Mouse (Mus musculus) hindbrain, embryonic 16.5 days (tissue): ENCODE data around the gene Cers1. TPM values are rescaled to one million over a fixed set of nuclear protein-coding genes. Genes with fewer than 3 reads are reported as not detected.

ENCODE experiments used
- ATAC-seq: fragments of 200-750 bp; cut with Nextera tagmentation; 2 replicates; pipeline ENCODE4 v1.8.0; 2017; ENCODE audit warnings: moderate TSS enrichment, moderate library complexity
- H3K27ac ChIP-seq: fragments of 300-500 bp; sonication (generic); 2 replicates; pipeline ENCODE4 v1.5.1; 2014; ENCODE audit warnings: low read depth, mild to moderate bottlenecking, control low read depth, low read length, moderate library complexity
- H3K27me3 ChIP-seq: fragments of 300-500 bp; sonication (generic); replicated peaks from 2 replicates; pipeline ENCODE4 v1.6.1; 2014; ENCODE audit warnings: low read length; ENCODE audit not compliant: control insufficient read depth, insufficient read depth
- H3K36me3 ChIP-seq: fragments of 300-500 bp; sonication (generic); 2 replicates; pipeline ENCODE4 v1.6.1; 2014; ENCODE audit warnings: mild to moderate bottlenecking, low read length, moderate library complexity, mixed read lengths; ENCODE audit not compliant: control insufficient read depth, insufficient read depth
- H3K4me1 ChIP-seq: fragments of 300-500 bp; sonication (generic); 2 replicates; pipeline ENCODE4 v1.6.1; 2014; ENCODE audit warnings: low read depth, low read length; ENCODE audit not compliant: control insufficient read depth, insufficient read depth
- H3K4me2 ChIP-seq: fragments of 300-500 bp; sonication (generic); 2 replicates; pipeline ENCODE4 v1.6.1; 2014; ENCODE audit warnings: mild to moderate bottlenecking, low read length, control low read depth, moderate library complexity
- H3K4me3 ChIP-seq: fragments of 300-500 bp; sonication (generic); 2 replicates; pipeline ENCODE4 v1.5.1; 2014; ENCODE audit warnings: mild to moderate bottlenecking, low read length, control low read depth, moderate library complexity
- H3K9ac ChIP-seq: fragments of 300-500 bp; sonication (generic); 2 replicates; pipeline ENCODE4 v1.6.1; 2014; ENCODE audit warnings: low read depth, mild to moderate bottlenecking, control low read depth, low read length, moderate library complexity
- H3K9me3 ChIP-seq: fragments of 300-500 bp; sonication (generic); 2 replicates; pipeline ENCODE4 v1.6.1; 2014; ENCODE audit warnings: mild to moderate bottlenecking, low read length, moderate library complexity; ENCODE audit not compliant: control insufficient read depth
- WGBS: fragments of 180-500 bp; shearing (Covaris S2); extraction: QIAGEN DNeasy Blood & Tissue Kit; methylation state at CpG from one replicate; pipeline ENCODE4 v1.1.7; 2014; 5-methylcytosine and 5-hydroxymethylcytosine counted together
- polyA plus RNA-seq: library from polyadenylated mRNA; unstranded; fragments of >200 nt; fragmentation: Nextera tagmentation; extraction: Ambion mirVana; gene quantifications from 2 replicates; pipeline ENCODE4 v1.2.1, GENCODE M21; 2015

The Cers1 gene
- polyA plus RNA-seq, 1 experiment from 2014 or later: 40.0 TPM

DNA sequence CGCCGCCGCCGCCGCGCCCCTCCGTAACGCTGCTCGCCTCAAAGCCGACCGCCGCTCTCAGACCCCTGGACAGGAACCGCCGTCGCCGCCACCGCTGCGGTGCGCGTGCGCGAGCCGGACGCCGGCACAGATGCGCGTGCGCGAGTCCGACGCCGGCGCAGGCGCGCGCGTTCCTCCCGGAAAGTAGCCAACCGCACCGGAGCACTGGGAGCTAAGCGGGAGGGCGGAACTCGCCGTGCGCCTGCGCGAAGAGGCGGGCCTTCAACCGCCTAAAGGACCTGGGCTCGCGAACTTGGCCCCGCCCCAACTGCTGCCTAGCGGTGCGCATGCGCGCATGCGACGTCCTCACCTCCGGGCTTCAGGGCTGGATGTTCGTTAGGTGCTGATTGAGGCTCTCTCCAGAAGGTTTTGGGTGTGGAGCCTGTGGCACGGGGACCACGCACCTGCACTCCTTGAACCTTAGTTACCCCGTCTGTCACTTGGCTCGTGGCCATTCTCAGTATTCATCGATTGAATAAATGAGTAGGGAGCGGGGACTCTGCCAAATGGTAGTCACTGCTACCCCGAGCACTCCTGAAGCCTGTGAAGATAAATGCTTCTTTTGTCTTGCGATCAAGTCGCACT, 37.7 kb downstream of the Cers1 start, which contains the start of gene Upf1:
Upf1 (minus strand) TSS at position 85 of the 624 bp plus-strand sequence.
- Histone ChIP-seq H3K4me3 (peak within 1 kb of the TSS; percentile 100), H3K4me2 (peak within 1 kb of the TSS; percentile 100), H3K9me3 (no peaks in the 10 kb centered on the region), H3K36me3 (peaks cover 2% of the 10 kb centered on the region; the same call in 1 of the 2 replicates), H3K27me3 (no peaks in the 10 kb centered on the region), H3K9ac (peak within 1 kb of the TSS; percentile 98), H3K4me1 (peaks cover 36% of the 10 kb centered on the region), H3K27ac (peak within 1 kb of the TSS; percentile 90)
- WGBS: under 1% methylated on average over 66 of the region's 69 CpGs
- peak; percentile 91 for ATAC-seq

DNA sequence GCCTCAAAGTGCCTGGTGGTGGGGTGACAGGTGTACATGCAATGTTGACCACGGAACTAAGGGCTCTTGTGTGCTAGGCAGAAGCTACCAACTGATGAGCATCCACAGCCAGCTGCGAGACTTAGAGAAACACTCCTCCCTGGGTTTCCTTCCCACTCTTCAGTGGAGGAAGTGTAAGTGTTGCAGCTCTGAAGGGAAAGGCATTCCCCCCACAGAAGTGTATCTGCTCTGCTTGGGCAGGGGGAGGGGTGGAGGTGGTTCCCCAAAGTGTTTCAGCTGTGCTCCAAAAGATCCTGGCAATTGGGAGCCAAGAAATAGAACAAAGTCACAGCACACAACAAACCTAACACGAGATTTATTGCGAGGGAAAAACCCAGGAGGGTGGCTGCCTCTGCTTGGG, 38.4 kb downstream of the Cers1 start:
- Histone ChIP-seq H3K4me3 (peak overlapping the region; percentile 100), H3K36me3 (peaks cover 1% of the 10 kb centered on the region; the same call in 1 of the 2 replicates), H3K9me3 (no peaks in the 10 kb centered on the region), H3K27ac (peak overlapping the region; percentile 81), H3K9ac (peak overlapping the region; percentile 63), H3K27me3 (no peaks in the 10 kb centered on the region), H3K4me1 (peaks cover 33% of the 10 kb centered on the region), H3K4me2 (peak overlapping the region; percentile 67)
- ATAC-seq: no peak; the same call in 1 of the 2 replicates
- 67% methylated on average over 4 of the region's 4 CpGs for WGBS

DNA sequence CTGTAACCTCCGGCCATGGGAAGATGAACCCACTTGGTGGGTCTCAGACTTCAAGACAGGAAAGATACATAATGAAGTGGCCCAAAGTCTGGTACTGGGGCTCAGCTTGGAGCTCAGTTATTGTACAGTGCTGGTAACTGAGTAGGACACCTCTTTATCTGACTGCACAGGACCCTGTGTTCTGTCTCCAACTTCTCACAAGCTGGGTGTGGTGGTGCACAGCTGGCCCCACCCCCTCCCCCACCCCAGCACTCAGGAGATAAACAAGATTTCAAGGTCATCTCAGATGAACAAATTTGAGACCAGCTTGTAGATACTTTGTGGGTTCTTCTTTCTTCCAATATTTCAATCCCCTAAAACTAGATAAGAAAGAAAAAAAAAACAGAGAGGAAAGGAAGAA, 40.5 kb downstream of the Cers1 start:
- Histone ChIP-seq H3K36me3 (no peaks in the 10 kb centered on the region), H3K9me3 (no peaks in the 10 kb centered on the region), H3K4me1 (peaks cover 18% of the 10 kb centered on the region), H3K4me3 (no peak overlapping the region), H3K27me3 (no peaks in the 10 kb centered on the region), H3K27ac (no peak overlapping the region), H3K9ac (no peak overlapping the region), H3K4me2 (no peak overlapping the region)
- ATAC-seq: no peak
- 82% methylated on average over 1 of the region's 1 CpGs for WGBS

DNA sequence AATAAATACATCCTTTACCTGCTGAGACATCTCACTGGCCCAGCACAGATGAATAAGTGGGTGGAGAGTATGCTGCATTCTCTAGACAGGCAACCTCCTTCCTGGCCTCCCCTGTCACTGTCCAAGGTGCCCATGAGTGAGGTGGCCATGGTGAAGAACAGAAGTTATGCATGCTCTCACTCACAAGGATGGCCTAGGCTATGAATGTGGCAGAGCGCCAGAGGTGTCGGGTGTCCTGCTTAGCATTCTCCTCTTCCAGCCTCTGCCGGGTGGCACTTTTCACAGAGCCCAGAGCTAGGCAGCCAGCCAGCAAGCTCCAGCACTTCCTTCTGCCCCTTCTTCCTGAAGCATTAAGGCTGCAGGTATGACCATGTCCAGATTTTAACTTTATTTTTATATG, 43.8 kb downstream of the Cers1 start:
- ATAC-seq: no peak
- Histone ChIP-seq H3K4me2 (no peak overlapping the region), H3K27ac (no peak overlapping the region), H3K9ac (no peak overlapping the region), H3K4me3 (no peak overlapping the region), H3K27me3 (no peaks in the 10 kb centered on the region), H3K36me3 (no peaks in the 10 kb centered on the region), H3K9me3 (no peaks in the 10 kb centered on the region), H3K4me1 (no peaks in the 10 kb centered on the region)
- WGBS: 24% methylated on average over 3 of the region's 3 CpGs

DNA sequence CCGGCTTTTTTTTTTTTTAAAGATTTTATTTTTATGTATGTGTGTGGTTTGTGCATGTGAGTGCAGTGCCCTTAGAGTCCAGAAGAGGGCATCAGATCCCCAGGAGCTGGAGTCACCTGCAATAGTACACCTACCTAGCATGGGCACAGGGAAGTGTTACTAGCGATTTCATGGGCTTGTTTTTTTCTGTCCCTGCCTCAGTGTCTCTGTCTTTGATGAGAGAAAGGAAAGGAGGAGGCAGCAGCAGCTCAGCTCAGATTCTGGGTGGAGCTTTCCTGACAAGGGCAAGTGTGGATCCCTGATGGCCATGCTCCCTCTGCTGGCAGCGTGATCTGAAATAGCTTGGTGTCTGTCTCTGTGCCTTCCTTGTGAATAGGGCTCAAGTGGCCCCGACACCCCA, 45.2 kb downstream of the Cers1 start:
- no peaks in the 10 kb centered on the region for H3K27me3 ChIP-seq
- H3K4me3 ChIP-seq: no peak overlapping the region
- no peaks in the 10 kb centered on the region for H3K9me3 ChIP-seq
- WGBS: 54% methylated on average over 4 of the region's 4 CpGs
- ATAC-seq: no peak
- no peak overlapping the region for H3K4me2 ChIP-seq
- H3K27ac ChIP-seq: no peak overlapping the region
- no peaks in the 10 kb centered on the region for H3K4me1 ChIP-seq
- no peak overlapping the region for H3K9ac ChIP-seq
- H3K36me3 ChIP-seq: no peaks in the 10 kb centered on the region

DNA sequence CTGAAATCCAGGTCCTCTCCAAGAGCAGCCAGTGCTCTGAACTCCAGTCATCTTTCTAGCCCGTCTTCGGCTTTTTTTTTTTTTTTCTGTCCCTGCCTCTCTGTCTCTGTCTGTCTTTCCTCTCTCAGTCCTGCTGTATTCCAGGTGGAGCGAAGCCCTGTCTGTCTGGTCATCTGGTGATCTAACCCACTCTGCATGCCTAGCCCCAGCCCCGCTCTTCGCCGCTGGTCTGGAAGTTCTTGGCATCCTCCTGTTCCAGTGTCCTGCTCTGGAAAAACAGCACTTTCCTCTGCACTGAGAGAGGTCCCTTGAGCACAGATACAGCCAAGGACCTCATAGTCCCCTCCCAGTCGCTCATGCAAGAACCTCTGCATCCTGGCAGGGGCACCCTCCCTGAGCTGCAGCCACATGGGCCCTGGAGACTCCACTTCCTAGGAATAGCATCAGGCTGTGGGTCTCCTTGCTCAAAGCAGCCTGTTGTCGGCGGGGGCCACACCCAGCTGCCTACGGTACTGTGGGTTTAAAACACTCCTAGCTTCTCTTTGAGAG, 46.0 kb downstream of the Cers1 start:
- H3K9ac ChIP-seq: no peak overlapping the region
- no peak overlapping the region for H3K4me3 ChIP-seq
- H3K9me3 ChIP-seq: no peaks in the 10 kb centered on the region
- ATAC-seq: no peak
- WGBS: 78% methylated on average over 10 of the region's 10 CpGs
- H3K4me1 ChIP-seq: no peaks in the 10 kb centered on the region
- H3K36me3 ChIP-seq: no peaks in the 10 kb centered on the region
- no peak overlapping the region for H3K27ac ChIP-seq
- no peaks in the 10 kb centered on the region for H3K27me3 ChIP-seq
- H3K4me2 ChIP-seq: no peak overlapping the region

DNA sequence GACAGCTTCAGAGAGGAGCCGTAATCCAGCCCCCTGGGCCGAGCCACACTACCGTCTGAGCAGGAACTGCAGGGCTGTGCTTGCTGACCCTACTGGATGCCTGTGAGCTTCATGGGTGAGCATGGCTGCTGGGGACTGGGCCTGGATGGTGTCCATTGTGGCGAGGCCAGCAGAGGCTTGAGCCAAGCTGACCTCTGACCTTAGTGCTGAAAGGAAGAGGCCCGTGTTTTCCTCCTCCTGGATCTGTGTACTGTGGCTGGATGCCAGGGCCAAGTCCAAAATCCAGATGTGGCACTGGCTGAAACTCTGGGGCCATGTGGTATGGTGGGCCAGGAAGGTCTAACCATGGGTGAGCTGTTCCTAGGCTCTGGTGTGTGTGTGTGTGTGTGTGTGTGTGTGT, 48.5 kb downstream of the Cers1 start:
- Histone ChIP-seq H3K4me1 (no peaks in the 10 kb centered on the region), H3K9me3 (no peaks in the 10 kb centered on the region), H3K27me3 (no peaks in the 10 kb centered on the region), H3K4me2 (no peak overlapping the region), H3K36me3 (no peaks in the 10 kb centered on the region), H3K9ac (no peak overlapping the region), H3K4me3 (no peak overlapping the region), H3K27ac (no peak overlapping the region)
- ATAC-seq: no peak
- WGBS: 23% methylated on average over 5 of the region's 5 CpGs

DNA sequence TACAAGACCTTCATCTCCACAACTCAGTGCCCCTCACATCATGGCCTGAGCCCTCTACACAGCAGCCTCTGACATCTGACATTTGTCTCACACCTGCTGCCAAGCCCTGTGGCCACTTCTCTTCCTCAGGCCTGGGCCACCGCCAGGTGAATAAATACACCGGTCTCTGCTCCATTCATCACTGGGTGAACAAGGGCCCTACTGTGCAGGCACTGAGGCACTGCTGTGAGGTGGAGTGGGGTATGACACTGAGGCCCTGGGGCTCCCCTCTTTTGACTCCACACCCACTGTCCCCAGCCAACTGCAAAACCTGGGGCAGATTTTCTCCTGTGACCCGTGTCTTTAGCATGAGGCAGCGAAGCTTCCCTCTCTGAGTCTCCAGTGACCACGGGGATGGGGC, 51.0 kb downstream of the Cers1 start:
- whole genome bisulfite sequencing: 70% methylated on average over 5 of the region's 5 CpGs
- Histone ChIP-seq H3K9me3 (no peaks in the 10 kb centered on the region), H3K36me3 (no peaks in the 10 kb centered on the region), H3K4me3 (no peak overlapping the region), H3K27me3 (peaks cover 2% of the 10 kb centered on the region), H3K9ac (no peak overlapping the region), H3K4me2 (no peak overlapping the region), H3K27ac (no peak overlapping the region), H3K4me1 (no peaks in the 10 kb centered on the region)
- no peak for ATAC-seq

DNA sequence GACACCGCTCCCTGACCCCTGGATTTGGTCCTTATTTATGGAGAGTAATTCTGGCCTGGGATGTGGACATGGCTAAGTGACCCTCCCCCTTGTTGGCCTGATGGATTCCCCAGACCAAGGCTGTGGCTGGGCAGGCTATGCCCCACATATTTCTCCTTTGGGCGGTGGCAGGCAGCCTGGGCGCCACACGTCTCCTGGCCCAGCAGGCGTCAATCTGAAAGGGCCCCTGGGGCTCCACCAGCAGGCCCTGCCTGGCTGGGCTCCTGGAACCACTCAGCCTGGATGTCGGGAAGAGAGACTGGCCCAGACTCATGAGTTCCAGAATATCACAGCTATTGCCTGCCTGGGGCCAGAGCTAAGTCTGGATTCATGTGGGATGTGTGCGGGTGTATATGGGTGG, 54.9 kb downstream of the Cers1 start:
- Histone ChIP-seq H3K36me3 (no peaks in the 10 kb centered on the region), H3K4me2 (no peak overlapping the region), H3K9ac (no peak overlapping the region), H3K4me1 (peaks cover 14% of the 10 kb centered on the region; the same call in 1 of the 2 replicates), H3K4me3 (no peak overlapping the region), H3K27me3 (peaks cover 40% of the 10 kb centered on the region), H3K9me3 (peaks cover 3% of the 10 kb centered on the region; the same call in 1 of the 2 replicates), H3K27ac (no peak overlapping the region)
- WGBS: 67% methylated on average over 7 of the region's 7 CpGs
- no peak for ATAC-seq
